Mouse (Mus musculus): Measurements from ENCODE around the gene Cavin4. TPM values are rescaled to one million over a fixed set of nuclear protein-coding genes. Genes with fewer than 3 reads are reported as not detected.

Cavin4 gene
- polyA plus RNA-seq, 1 experiment from 2014 or later: 1.4 TPM

DNA sequence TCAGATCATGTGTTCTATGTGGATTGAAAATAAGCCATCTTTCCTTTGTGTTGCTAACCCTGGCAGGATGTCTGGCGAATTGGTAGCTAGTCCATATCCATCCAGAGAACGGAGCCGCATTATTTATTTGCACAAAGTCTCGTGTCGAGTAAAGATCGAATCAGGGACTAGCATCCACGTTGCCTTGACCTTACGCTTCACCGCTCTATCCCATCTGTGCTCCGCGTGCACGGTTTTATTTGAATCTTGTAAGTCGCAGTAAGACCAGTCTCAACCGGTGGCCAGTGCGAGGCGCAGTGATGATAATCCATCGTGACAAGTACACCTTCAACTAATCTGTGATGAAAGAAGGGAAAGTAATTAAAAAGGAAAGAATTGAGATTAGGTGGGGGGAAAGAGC lies 23.8 kb upstream of the Cavin4 start:
- H3K27me3 ChIP-seq: no peaks in the 10 kb centered on the region
- no peak for ATAC-seq (replicated peaks; ENCODE audit: low FRiP score)
- 93% methylated on average over 17 of the region's 17 CpGs for WGBS
- H3K9ac ChIP-seq: no peak overlapping the region
- no peak overlapping the region for H3K4me2 ChIP-seq
- peaks cover 71% of the 10 kb centered on the region for H3K36me3 ChIP-seq
- no peak overlapping the region for H3K27ac ChIP-seq
- H3K9me3 ChIP-seq (replicated peaks): no peaks in the 10 kb centered on the region
- H3K4me3 ChIP-seq (replicated peaks): no peak overlapping the region
- H3K4me1 ChIP-seq: no peaks in the 10 kb centered on the region

DNA sequence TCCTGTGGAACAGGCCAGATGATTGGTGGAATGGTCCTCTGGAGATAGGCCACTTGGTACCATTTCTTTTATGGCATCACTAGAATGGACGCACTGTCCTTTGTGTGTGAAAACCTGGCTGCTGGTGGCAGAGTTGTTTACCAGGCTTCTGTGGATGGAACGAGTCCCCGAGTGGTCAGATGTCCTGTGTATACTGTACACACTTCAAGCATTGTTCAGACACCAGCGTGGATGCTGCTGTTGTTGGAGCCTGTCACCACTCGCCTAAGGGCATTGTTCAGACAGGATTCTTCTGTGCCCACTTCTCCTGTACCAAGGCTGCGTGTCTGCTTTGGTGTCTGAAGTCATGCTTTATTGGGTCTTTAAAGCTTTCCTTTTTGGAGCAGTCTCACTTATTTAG lies 19.5 kb upstream of the Cavin4 start:
- Histone ChIP-seq H3K4me3 (replicated peaks) (no peak overlapping the region), H3K9ac (no peak overlapping the region), H3K4me1 (no peaks in the 10 kb centered on the region), H3K9me3 (replicated peaks) (no peaks in the 10 kb centered on the region), H3K4me2 (no peak overlapping the region), H3K27me3 (no peaks in the 10 kb centered on the region), H3K27ac (no peak overlapping the region), H3K36me3 (peaks cover 85% of the 10 kb centered on the region)
- ATAC-seq (replicated peaks; ENCODE audit: low FRiP score): no peak
- WGBS: 91% methylated on average over 6 of the region's 6 CpGs

DNA sequence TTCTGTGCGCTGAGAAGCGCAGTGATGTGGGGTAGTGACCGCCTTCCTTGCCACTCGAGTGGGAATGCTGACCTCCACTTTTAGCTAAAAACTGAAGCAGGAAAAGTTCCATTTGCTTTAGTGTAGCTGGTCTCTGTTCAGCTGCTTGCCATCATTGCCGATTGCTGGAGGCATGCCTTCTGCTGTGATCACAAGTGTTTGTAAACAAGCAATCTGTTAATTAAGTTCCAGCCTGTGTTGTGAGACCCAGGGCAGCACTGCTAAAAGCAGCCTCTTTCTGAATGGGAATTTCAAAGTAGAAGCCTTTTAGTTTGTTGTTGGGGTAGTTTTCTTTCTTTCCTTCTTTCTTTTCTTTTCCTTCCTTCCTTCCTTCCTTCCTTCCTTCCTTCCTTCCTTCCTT lies 17.2 kb upstream of the Cavin4 start:
- H3K4me1 ChIP-seq: no peaks in the 10 kb centered on the region
- no peak overlapping the region for H3K27ac ChIP-seq
- H3K4me2 ChIP-seq: no peak overlapping the region
- no peak overlapping the region for H3K9ac ChIP-seq
- no peaks in the 10 kb centered on the region for H3K27me3 ChIP-seq
- ATAC-seq (replicated peaks; ENCODE audit: low FRiP score): no peak
- WGBS: 95% methylated on average over 5 of the region's 5 CpGs
- peaks cover 83% of the 10 kb centered on the region for H3K36me3 ChIP-seq
- no peak overlapping the region for H3K4me3 ChIP-seq (replicated peaks)
- H3K9me3 ChIP-seq (replicated peaks): no peaks in the 10 kb centered on the region

DNA sequence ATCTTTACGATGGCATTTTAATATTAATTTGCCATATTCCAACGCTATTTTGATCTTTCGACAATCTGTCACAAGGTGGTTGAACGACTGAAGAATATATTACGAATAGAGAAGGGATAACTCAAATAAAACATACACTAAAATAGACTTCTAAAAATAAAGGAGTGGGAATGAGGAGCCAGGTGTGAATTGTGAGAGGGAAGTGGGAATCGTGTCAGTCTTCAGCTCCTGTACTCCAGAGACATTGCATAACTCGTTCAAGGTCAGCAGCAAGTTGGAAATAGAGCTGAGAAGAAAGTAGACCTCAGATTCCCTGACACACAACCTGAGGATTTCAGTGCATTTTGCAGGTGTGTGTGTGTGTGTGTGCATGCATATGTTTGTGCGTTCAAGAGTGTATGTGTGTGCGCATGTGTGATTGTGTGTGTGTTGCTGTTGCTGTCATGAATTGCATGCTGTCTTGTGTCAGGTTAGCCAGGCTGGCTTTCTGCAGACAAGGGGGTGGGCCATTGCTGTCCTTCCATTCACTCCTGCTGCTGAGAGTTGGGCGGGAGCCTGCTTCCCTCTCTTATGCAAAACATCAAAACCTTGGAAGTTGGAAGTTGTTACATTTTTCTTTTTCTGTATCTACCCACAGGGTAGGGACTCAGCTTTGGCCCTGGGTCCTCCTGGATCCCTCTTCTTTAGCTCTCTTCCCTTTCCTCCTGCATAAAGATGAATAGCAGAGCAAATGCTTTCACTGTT lies 12.5 kb upstream of the Cavin4 start:
- H3K4me3 ChIP-seq (replicated peaks): no peak overlapping the region
- H3K9ac ChIP-seq: no peak overlapping the region
- WGBS: 94% methylated on average over 10 of the region's 10 CpGs
- no peak for ATAC-seq (replicated peaks; ENCODE audit: low FRiP score)
- no peaks in the 10 kb centered on the region for H3K27me3 ChIP-seq
- H3K27ac ChIP-seq: no peak overlapping the region
- H3K4me1 ChIP-seq: no peaks in the 10 kb centered on the region
- H3K9me3 ChIP-seq (replicated peaks): no peaks in the 10 kb centered on the region
- peaks cover 78% of the 10 kb centered on the region for H3K36me3 ChIP-seq
- H3K4me2 ChIP-seq: no peak overlapping the region

DNA sequence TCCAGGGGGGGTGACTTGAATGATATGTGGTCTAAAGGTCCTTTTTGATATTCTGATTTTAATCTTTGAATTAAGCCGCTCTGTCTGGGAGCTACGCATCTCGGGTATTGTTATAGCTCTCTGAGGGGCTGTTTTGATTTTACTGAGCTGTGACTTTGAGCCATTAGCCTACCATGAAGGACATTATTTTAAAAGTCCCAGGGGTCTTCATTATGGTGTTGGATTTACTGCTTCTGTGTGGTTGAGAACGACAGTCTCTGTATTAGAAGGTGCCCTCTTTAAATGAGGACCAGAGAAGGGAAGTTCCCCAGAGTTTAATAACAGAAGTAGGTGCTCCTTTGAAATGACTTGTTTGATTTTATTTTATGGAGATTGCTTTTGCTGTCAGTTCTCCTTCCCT lies 9.2 kb upstream of the Cavin4 start:
- Histone ChIP-seq H3K36me3 (peaks cover 76% of the 10 kb centered on the region), H3K4me3 (replicated peaks) (no peak overlapping the region), H3K9ac (no peak overlapping the region), H3K27ac (no peak overlapping the region), H3K27me3 (no peaks in the 10 kb centered on the region), H3K9me3 (replicated peaks) (no peaks in the 10 kb centered on the region), H3K4me2 (no peak overlapping the region), H3K4me1 (no peaks in the 10 kb centered on the region)
- ATAC-seq (replicated peaks; ENCODE audit: low FRiP score): no peak
- WGBS: 65% methylated on average over 4 of the region's 4 CpGs

DNA sequence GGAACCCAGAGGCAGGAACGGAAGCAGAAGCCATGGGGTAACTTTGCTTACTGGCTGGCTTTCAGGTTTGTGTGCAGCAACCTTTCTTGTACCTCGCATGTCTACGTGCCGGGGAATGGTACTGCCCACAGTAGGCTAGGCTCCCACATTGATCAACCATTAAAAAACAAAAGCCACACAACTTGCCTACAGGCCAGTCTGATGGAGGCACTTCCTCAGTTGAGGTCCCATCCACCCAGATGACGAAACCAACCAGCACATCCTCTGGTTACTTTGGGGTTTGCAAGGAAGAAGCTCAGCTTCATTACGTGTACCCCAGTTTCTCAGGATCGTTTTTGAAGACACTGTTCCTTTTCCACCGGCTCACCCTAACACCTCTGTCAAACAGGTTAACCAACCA lies 6.8 kb upstream of the Cavin4 start:
- Histone ChIP-seq H3K9ac (no peak overlapping the region), H3K4me3 (replicated peaks) (no peak overlapping the region), H3K27me3 (no peaks in the 10 kb centered on the region), H3K27ac (no peak overlapping the region), H3K4me2 (no peak overlapping the region), H3K4me1 (no peaks in the 10 kb centered on the region), H3K36me3 (peaks cover 78% of the 10 kb centered on the region), H3K9me3 (replicated peaks) (no peaks in the 10 kb centered on the region)
- WGBS: 97% methylated on average over 8 of the region's 8 CpGs
- ATAC-seq (replicated peaks; ENCODE audit: low FRiP score): no peak

DNA sequence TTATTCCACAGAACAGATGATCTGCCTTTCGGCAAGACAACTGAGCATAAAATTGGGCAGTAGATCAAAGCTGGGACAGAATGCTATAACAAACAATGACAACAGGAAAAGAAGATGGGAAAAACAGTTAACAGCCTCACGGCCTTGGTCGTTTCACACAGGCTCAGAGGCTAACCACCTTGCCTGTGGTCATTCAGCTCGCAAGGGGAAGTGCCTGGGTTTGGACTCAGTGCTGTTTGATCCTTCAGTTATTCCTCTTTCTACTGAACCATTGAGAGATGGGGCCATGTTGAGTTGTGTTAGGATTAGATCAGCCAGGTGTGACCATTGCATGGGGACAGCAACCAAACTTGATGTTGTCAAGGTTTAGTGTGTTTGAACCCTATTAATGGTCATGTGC lies 3.2 kb upstream of the Cavin4 start:
- no peak overlapping the region for H3K4me2 ChIP-seq
- H3K9ac ChIP-seq: no peak overlapping the region
- WGBS: 80% methylated on average over 4 of the region's 4 CpGs
- H3K36me3 ChIP-seq: peaks cover 70% of the 10 kb centered on the region
- H3K4me3 ChIP-seq (replicated peaks): no peak overlapping the region
- H3K27ac ChIP-seq: no peak overlapping the region
- ATAC-seq (replicated peaks; ENCODE audit: low FRiP score): no peak
- H3K4me1 ChIP-seq: no peaks in the 10 kb centered on the region
- H3K9me3 ChIP-seq (replicated peaks): no peaks in the 10 kb centered on the region
- H3K27me3 ChIP-seq: no peaks in the 10 kb centered on the region

DNA sequence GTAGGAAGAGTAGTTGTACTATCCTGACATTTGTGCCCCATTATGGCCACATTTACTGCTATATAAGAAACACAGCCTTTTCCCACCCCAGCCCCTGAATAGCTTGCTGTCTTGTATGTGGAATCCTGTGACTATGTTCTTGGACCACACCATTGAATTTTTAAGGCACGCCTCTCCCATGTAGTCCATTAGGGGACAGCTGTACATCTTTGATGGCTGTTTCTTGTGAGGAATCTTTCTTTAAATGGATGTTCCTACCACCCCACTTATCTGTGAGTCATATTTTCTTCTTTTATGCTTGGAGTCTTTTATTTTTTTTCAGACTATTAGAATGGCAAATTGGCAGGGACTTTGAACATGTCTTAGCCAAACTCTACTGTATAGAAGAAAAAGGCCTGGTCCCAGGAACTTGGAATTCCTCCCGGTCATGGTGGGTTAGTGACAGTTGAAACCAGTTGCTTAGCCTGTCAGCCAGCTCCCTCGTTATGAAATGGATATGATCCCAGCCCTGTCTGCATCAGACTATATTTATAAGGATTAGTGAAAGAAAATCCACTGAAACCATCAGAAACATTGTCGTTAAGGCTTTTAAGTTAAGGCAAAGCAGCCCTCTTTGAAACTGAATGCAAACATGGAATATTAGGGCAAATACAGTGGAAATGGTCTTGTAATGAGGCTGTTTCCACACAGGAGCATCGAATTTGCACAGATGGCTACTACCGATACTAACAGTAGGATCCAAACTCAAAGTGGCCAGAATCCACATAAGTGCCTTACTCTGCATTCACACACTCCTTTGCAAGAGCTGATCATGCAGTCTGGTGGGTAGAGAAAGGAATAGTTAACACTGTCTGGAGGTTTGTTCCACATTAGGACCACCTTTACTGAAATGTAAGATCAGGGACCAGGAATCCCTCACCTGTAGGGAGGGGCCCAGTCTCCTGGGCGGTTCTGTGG lies 2.4 kb upstream of the Cavin4 start:
- Histone ChIP-seq H3K4me2 (no peak overlapping the region), H3K36me3 (peaks cover 71% of the 10 kb centered on the region), H3K4me3 (replicated peaks) (no peak overlapping the region), H3K9ac (no peak overlapping the region), H3K27me3 (no peaks in the 10 kb centered on the region), H3K27ac (no peak overlapping the region), H3K9me3 (replicated peaks) (no peaks in the 10 kb centered on the region), H3K4me1 (no peaks in the 10 kb centered on the region)
- 88% methylated on average over 7 of the region's 7 CpGs for WGBS
- ATAC-seq (replicated peaks; ENCODE audit: low FRiP score): no peak

DNA sequence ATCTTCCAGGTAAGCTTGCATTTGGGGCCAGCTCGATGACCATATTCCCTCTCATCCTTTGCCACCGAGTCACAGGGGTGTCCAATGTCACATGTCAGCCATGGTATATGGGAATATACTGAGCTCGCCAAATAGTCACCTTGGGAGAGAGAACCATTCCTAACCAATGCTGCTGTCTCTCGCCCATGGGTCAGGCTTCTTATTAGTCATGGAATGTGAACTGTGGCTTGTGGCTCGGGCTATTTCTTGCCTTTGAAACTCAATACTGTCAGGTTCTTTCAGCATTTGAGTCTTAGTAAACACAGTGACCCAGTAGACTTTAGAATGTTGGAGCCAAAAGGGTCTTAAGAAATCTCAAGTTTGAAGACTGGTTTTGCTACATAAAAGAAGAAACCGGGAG lies 707 bp downstream of the Cavin4 start:
- H3K27me3 ChIP-seq: no peaks in the 10 kb centered on the region
- no peaks in the 10 kb centered on the region for H3K9me3 ChIP-seq (replicated peaks)
- no peak overlapping the region for H3K4me3 ChIP-seq (replicated peaks)
- peaks cover 50% of the 10 kb centered on the region for H3K36me3 ChIP-seq
- H3K9ac ChIP-seq: no peak overlapping the region
- WGBS: 81% methylated on average over 6 of the region's 6 CpGs
- H3K4me2 ChIP-seq: no peak overlapping the region
- H3K27ac ChIP-seq: no peak overlapping the region
- no peak for ATAC-seq (replicated peaks; ENCODE audit: low FRiP score)
- H3K4me1 ChIP-seq: no peaks in the 10 kb centered on the region

DNA sequence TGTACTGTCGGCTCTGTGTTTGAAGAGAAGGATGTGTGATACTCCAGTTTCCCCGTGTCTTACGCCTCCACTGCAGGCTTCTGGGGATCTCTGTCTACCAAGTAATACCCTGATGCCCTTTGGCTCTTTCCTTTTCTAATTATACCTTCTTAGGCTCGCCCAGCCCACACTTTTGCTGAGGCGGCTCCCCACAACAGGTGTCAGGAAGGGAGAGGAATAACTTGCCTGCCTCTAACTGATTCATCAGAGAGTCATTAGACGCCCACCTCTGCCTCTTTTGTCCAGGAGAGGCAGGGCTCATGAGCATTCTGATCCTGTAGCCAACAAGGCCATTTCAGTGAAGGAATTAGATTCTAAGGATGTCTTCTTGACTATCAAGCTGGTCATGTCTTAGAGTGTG lies 4.0 kb downstream of the Cavin4 start:
- WGBS: 81% methylated on average over 6 of the region's 6 CpGs
- ATAC-seq (replicated peaks; ENCODE audit: low FRiP score): no peak

DNA sequence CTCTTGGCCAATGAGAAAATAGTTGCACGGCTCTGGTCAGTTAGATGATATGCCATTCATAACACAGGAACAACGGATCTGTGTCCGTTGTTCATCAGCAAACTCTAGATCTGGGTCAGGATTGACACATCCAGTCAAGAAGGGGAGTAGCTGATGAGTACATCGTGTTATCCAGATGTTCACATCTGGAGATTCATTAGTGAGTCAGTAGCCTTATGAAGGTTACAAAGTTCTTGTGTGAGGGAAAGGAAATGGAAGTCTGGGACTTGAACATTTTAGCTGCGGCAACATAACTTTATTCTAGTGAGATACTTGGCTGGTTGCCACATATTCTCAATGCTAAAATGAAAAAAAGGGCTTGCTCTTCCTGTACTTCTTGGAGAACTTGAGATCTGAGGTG lies 9.6 kb downstream of the Cavin4 start:
- no peaks in the 10 kb centered on the region for H3K4me1 ChIP-seq
- no peaks in the 10 kb centered on the region for H3K27me3 ChIP-seq
- ATAC-seq (replicated peaks; ENCODE audit: low FRiP score): no peak
- H3K9me3 ChIP-seq (replicated peaks): no peaks in the 10 kb centered on the region
- 82% methylated on average over 5 of the region's 5 CpGs for WGBS
- no peak overlapping the region for H3K4me2 ChIP-seq
- H3K36me3 ChIP-seq: peaks cover 37% of the 10 kb centered on the region
- no peak overlapping the region for H3K9ac ChIP-seq
- no peak overlapping the region for H3K4me3 ChIP-seq (replicated peaks)
- H3K27ac ChIP-seq: no peak overlapping the region

More for the DNA sequence above, 4.0 kb downstream of the Cavin4 start:
- Histone ChIP-seq H3K36me3 (peaks cover 33% of the 10 kb centered on the region), H3K27me3 (no peaks in the 10 kb centered on the region), H3K4me2 (no peak overlapping the region), H3K9ac (no peak overlapping the region), H3K4me3 (replicated peaks) (no peak overlapping the region), H3K27ac (no peak overlapping the region), H3K9me3 (replicated peaks) (no peaks in the 10 kb centered on the region), H3K4me1 (no peaks in the 10 kb centered on the region)

DNA sequence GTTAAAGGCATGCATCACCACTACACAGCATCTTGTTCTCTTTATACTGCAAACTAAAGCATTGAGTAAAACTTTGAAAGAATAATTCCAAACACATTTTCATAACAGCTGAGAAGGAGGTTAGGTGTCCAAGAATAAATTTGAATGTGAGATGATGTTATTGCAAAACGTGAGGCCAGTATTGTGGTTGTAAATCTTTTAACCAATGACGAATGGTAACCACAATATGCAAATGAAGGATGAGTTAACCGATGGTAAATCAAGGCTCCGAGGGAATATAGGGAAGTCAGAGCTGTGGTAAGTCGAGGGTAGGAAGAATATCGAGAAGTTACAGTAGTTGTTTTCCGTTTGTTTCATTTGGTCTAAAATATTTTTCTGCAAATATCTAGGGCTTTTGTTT lies 11.1 kb downstream of the Cavin4 start:
- WGBS: 88% methylated on average over 7 of the region's 7 CpGs
- Histone ChIP-seq H3K36me3 (peaks cover 37% of the 10 kb centered on the region), H3K27me3 (no peaks in the 10 kb centered on the region)

More for the DNA sequence above, 11.1 kb downstream of the Cavin4 start:
- H3K4me3 ChIP-seq (replicated peaks): no peak overlapping the region
- H3K9ac ChIP-seq: no peak overlapping the region
- no peaks in the 10 kb centered on the region for H3K9me3 ChIP-seq (replicated peaks)
- no peak for ATAC-seq (replicated peaks; ENCODE audit: low FRiP score)
- no peak overlapping the region for H3K27ac ChIP-seq
- no peak overlapping the region for H3K4me2 ChIP-seq
- H3K4me1 ChIP-seq: no peaks in the 10 kb centered on the region

Measured in kidney, embryonic 15.5 days (tissue).